Mouse (Mus musculus): ENCODE data around the gene Aire. TPM values are rescaled to one million over a fixed set of nuclear protein-coding genes. Genes with fewer than 3 reads are reported as not detected.

Gene Aire
- polyA plus RNA-seq (2015; fragmentation: Nextera tagmentation; extraction: Ambion mirVana): 0.19 and 0.40 TPM in 2 replicates

GRCm38 (mm10) chr10:78043406-78043836, at the start of gene Aire:
Gene Aire, minus strand, starts transcription at chr10:78043610.

GRCm38 (mm10) chr10:78069101-78070011, 25.9 kb upstream of the Aire start, which contains the start of gene Icosl:
Gene Icosl, plus strand, starts transcription at chr10:78069302.

GRCm38 (mm10) chr10:78041647-78042046, 1.8 kb downstream of the Aire start, which contains the start of gene Dnmt3l:
Gene Dnmt3l, plus strand, starts transcription at chr10:78041947.

GRCm38 (mm10) chr10:78009945-78010293, 33.5 kb downstream of the Aire start, which contains the start of gene Pfkl:
Gene Pfkl, minus strand, starts transcription at chr10:78010083.

Other genes with a start within 250 kb of the Aire start
- not detected in 2 replicates for gene Gm9639, start 248.5 kb downstream of the Aire start, polyA plus RNA-seq (2015; fragmentation: Nextera tagmentation; extraction: Ambion mirVana)
- not detected in 2 replicates for gene Gm19668, start 244.5 kb downstream of the Aire start, polyA plus RNA-seq (2015; fragmentation: Nextera tagmentation; extraction: Ambion mirVana)
- not detected in 2 replicates for gene Gm9507, start 231.8 kb downstream of the Aire start, polyA plus RNA-seq (2015; fragmentation: Nextera tagmentation; extraction: Ambion mirVana)
- gene Gm2696, start 228.9 kb downstream of the Aire start, polyA plus RNA-seq (2015; fragmentation: Nextera tagmentation; extraction: Ambion mirVana): not detected in 2 replicates
- not detected in 2 replicates for gene Krtap10-4, start 216.5 kb downstream of the Aire start, polyA plus RNA-seq (2015; fragmentation: Nextera tagmentation; extraction: Ambion mirVana)
- gene Krtap10-10, start 207.7 kb downstream of the Aire start, polyA plus RNA-seq (2015; fragmentation: Nextera tagmentation; extraction: Ambion mirVana): not detected in 2 replicates
- not detected in 2 replicates for gene Gm36176, start 196.8 kb downstream of the Aire start, polyA plus RNA-seq (2015; fragmentation: Nextera tagmentation; extraction: Ambion mirVana)
- gene Gm10318, start 190.8 kb downstream of the Aire start, polyA plus RNA-seq (2015; fragmentation: Nextera tagmentation; extraction: Ambion mirVana): not detected in 2 replicates
- gene Gm3285, start 181.6 kb downstream of the Aire start, polyA plus RNA-seq (2015; fragmentation: Nextera tagmentation; extraction: Ambion mirVana): not detected in 2 replicates
- gene Lrrc3, start 141.1 kb downstream of the Aire start, polyA plus RNA-seq (2015; fragmentation: Nextera tagmentation; extraction: Ambion mirVana): 22.2 and 26.6 TPM in 2 replicates
- gene Trpm2, start 73.0 kb downstream of the Aire start, polyA plus RNA-seq (2015; fragmentation: Nextera tagmentation; extraction: Ambion mirVana): 8.9 and 10.4 TPM in 2 replicates
- 65.9 and 70.1 TPM in 2 replicates for gene 1810043G02Rik, start 65.1 kb downstream of the Aire start, polyA plus RNA-seq (2015; fragmentation: Nextera tagmentation; extraction: Ambion mirVana)
- 82.9 and 88.0 TPM in 2 replicates for gene Pfkl, start 33.5 kb downstream of the Aire start, polyA plus RNA-seq (2015; fragmentation: Nextera tagmentation; extraction: Ambion mirVana)
- not detected in 2 replicates for gene Dnmt3l, start 1.7 kb downstream of the Aire start, polyA plus RNA-seq (2015; fragmentation: Nextera tagmentation; extraction: Ambion mirVana)
- 1.7 TPM in 2 replicates for gene Icosl, start 25.7 kb upstream of the Aire start, polyA plus RNA-seq (2015; fragmentation: Nextera tagmentation; extraction: Ambion mirVana)
- gene D10Jhu81e, start 126.2 kb upstream of the Aire start, polyA plus RNA-seq (2015; fragmentation: Nextera tagmentation; extraction: Ambion mirVana): 34.7 and 35.0 TPM in 2 replicates
- gene Pwp2, start 141.5 kb upstream of the Aire start, polyA plus RNA-seq (2015; fragmentation: Nextera tagmentation; extraction: Ambion mirVana): 10.4 and 11.6 TPM in 2 replicates
- gene Trappc10, start 201.0 kb upstream of the Aire start, polyA plus RNA-seq (2015; fragmentation: Nextera tagmentation; extraction: Ambion mirVana): 43.8 and 48.7 TPM in 2 replicates